Mouse (Mus musculus) limb, embryonic 11.5 days (tissue): ENCODE results near the gene Zfp444. TPM values are rescaled to one million over a fixed set of nuclear protein-coding genes. Genes with fewer than 3 reads are reported as not detected.
"Not testable (repeated sequence)": the region's sequence is repeated elsewhere in the genome, so short reads cannot be mapped to it uniquely, and the experiment has no call there.

ENCODE experiments used
- ATAC-seq: fragments of 200-750 bp; cut with Nextera tagmentation; 2 replicates; pipeline ENCODE4 v1.8.0; 2017; ENCODE audit warnings: low read depth; ENCODE audit not compliant: insufficient number of reproducible peaks, low FRiP score, low TSS enrichment
- DNase-seq: peaks from one replicate; pipeline ENCODE4 v3.0.0-alpha.2; 2015; ENCODE audit warnings: low spot score
- H3K27ac ChIP-seq: fragments of 300-500 bp; sonication (generic); replicated peaks from 2 replicates; pipeline ENCODE4 v1.5.1; 2014; ENCODE audit warnings: low read depth, mild to moderate bottlenecking, low read length
- H3K27me3 ChIP-seq: fragments of 300-500 bp; sonication (generic); 2 replicates; pipeline ENCODE4 v1.6.1; 2014; ENCODE audit warnings: mild to moderate bottlenecking, low read length, mixed read lengths; ENCODE audit not compliant: control insufficient read depth, insufficient read depth
- H3K36me3 ChIP-seq: fragments of 300-500 bp; sonication (generic); 2 replicates; pipeline ENCODE4 v1.6.1; 2014; ENCODE audit warnings: mild to moderate bottlenecking, low read length, moderate library complexity, mixed read lengths; ENCODE audit not compliant: control insufficient read depth, insufficient read depth
- H3K4me1 ChIP-seq: fragments of 300-500 bp; sonication (generic); 2 replicates; pipeline ENCODE4 v1.6.1; 2014; ENCODE audit warnings: low read length, mixed read lengths; ENCODE audit not compliant: control insufficient read depth, insufficient read depth
- H3K4me2 ChIP-seq: fragments of 300-500 bp; sonication (generic); 2 replicates; pipeline ENCODE4 v1.6.1; 2014; ENCODE audit warnings: low read depth, mild to moderate bottlenecking, moderate library complexity; ENCODE audit not compliant: severe bottlenecking
- H3K4me3 ChIP-seq: fragments of 300-500 bp; sonication (generic); 2 replicates; pipeline ENCODE4 v1.5.1; 2014; ENCODE audit warnings: low read depth, low read length
- H3K9ac ChIP-seq: fragments of 300-500 bp; sonication (generic); 2 replicates; pipeline ENCODE4 v1.6.1; 2014; ENCODE audit warnings: mild to moderate bottlenecking, low read length
- H3K9me3 ChIP-seq: fragments of 300-500 bp; sonication (generic); 2 replicates; pipeline ENCODE4 v1.6.1; 2016; ENCODE audit warnings: low read length; ENCODE audit not compliant: control insufficient read depth
- WGBS: fragments of 180-500 bp; shearing (Covaris S2); extraction: QIAGEN DNeasy Blood & Tissue Kit; methylation state at CpG from one replicate; pipeline ENCODE4 v1.1.7; 2014; 5-methylcytosine and 5-hydroxymethylcytosine counted together
- polyA plus RNA-seq: library from polyadenylated mRNA; unstranded; fragments of >200 nt; fragmentation: Nextera tagmentation; extraction: Ambion mirVana; gene quantifications from 2 replicates; pipeline ENCODE4 v1.2.1, GENCODE M21; 2014

Zfp444 gene
- polyA plus RNA-seq, 1 experiment from 2014 or later, result 79.7 TPM

DNA sequence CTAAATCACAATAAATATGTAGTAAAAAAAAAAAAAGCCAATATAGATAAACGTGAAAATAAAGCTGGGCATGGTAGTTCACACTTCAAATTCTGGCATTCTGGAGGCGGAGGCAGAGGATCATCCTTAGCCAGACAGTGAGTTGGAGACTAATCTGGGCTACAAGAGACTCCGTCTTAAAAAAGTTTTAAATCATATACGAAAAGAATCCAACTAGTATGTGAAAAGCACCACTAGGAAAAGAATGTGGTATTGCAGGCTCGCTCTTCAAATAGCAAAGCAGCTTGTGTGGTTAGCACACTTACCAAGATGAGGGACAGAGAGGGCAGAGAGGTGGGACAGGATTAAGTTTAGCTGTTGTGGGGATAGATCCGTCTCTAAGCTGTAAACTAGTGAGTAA lies 1.2 kb upstream of the Zfp444 start:
- Histone ChIP-seq H3K27ac (no peak overlapping the region), H3K4me2 (peak overlapping the region; percentile 72; the same call in 1 of the 2 replicates), H3K4me1 (no peaks in the 10 kb centered on the region), H3K27me3 (no peaks in the 10 kb centered on the region), H3K36me3 (no peaks in the 10 kb centered on the region), H3K9ac (no peak overlapping the region), H3K4me3 (no peak overlapping the region), H3K9me3 (no peaks in the 10 kb centered on the region)
- ATAC-seq, result no peak
- DNase-seq, result no peak
- 50% methylated on average over 6 of the region's 6 CpGs for WGBS

DNA sequence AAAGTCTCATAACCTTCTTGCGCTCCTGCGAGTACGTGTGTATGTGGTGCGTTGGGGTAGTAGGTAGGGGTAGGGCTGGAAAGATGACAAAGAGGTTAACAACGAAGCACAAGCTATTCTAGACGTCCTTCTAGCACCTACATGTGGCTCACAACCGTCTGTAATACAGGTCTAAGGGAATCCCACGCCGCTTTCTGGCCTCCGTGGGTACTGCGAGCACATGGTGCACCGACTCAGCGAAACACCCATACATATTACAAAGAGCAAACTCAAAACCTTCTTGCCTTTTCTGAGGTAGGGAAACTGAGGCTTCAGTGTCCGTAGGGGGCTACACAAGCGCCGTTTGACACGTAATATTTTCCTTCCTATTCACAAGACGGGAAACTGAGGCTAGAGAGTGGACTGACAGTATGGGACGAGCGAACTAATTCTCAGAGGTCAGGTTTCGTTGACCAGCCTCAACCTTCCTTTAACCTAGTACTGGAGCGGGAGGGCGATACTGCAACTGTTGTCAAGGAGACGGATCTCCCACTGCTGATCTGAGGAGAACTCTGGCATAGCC lies 501 bp upstream of the Zfp444 start:
- peak overlapping the region; percentile 53 for H3K9ac ChIP-seq
- peak overlapping the region; percentile 72 for H3K4me2 ChIP-seq
- no peaks in the 10 kb centered on the region for H3K4me1 ChIP-seq
- H3K27me3 ChIP-seq, result no peaks in the 10 kb centered on the region
- peak overlapping the region; percentile 67 for H3K4me3 ChIP-seq
- DNase-seq, result peak; percentile 70
- 0 out of 2 replicates have a peak overlapping the region, but pooled peaks have one; percentile 5 for H3K27ac ChIP-seq
- no peaks in the 10 kb centered on the region for H3K36me3 ChIP-seq
- no peaks in the 10 kb centered on the region for H3K9me3 ChIP-seq
- WGBS, result under 1% methylated on average over 24 of the region's 24 CpGs
- ATAC-seq, result 0 out of 2 replicates have a peak, but pooled peaks have one; percentile 4

GRCm38 (mm10) chr7:6172674-6173244 lies 733 bp downstream of the Zfp444 start:
- H3K36me3 ChIP-seq, result no peaks in the 10 kb centered on the region
- H3K9me3 ChIP-seq, result no peaks in the 10 kb centered on the region
- ATAC-seq, result peak; percentile 31
- WGBS, result under 1% methylated on average over 28 of the region's 28 CpGs
- peak overlapping the region; percentile 67 for H3K4me3 ChIP-seq
- no peak overlapping the region for H3K27ac ChIP-seq
- H3K27me3 ChIP-seq, result no peaks in the 10 kb centered on the region
- H3K4me2 ChIP-seq, result peak overlapping the region; percentile 65
- H3K9ac ChIP-seq, result peak overlapping the region; percentile 67
- no peak for DNase-seq
- H3K4me1 ChIP-seq, result no peaks in the 10 kb centered on the region

GRCm38 (mm10) chr7:6173872-6174271 lies 1.8 kb downstream of the Zfp444 start:
- Histone ChIP-seq H3K27ac (no peak overlapping the region), H3K27me3 (no peaks in the 10 kb centered on the region), H3K4me3 (no peak overlapping the region), H3K9ac (no peak overlapping the region), H3K4me1 (no peaks in the 10 kb centered on the region), H3K36me3 (peaks cover 3% of the 10 kb centered on the region), H3K9me3 (no peaks in the 10 kb centered on the region), H3K4me2 (no peak overlapping the region)
- ATAC-seq (no peak), DNase-seq (no peak)
- WGBS, result 91% methylated on average over 8 of the region's 8 CpGs

- not testable (repeated sequence) for H3K27me3 ChIP-seq
These were observed 2.5 kb downstream of the Zfp444 start for GRCm38 (mm10) chr7:6174365-6174987.

DNA sequence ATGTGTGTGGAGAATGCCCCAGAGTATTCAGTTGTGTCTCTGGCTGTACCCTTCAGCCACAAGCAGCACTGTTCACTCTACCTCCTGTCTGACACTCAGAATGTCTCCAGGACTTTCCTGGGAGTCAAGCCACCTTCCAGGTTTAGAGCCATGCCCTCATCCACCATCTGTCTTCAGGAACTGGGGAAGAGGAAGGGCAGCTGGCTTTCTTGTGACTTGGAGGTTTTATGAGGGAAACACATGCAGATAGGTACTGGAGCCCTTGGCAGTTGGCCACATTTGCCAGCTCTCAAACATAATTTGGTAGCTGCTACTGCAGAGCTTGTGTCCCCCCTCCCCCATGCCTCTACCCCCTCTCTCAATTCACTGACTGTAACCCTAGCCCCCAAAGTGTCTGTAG lies 7.0 kb downstream of the Zfp444 start:
- Histone ChIP-seq H3K4me1 (no peaks in the 10 kb centered on the region), H3K4me2 (no peak overlapping the region), H3K36me3 (peaks cover 6% of the 10 kb centered on the region), H3K27ac (no peak overlapping the region), H3K4me3 (no peak overlapping the region), H3K27me3 (no peaks in the 10 kb centered on the region), H3K9me3 (no peaks in the 10 kb centered on the region; the same call in 1 of the 2 replicates), H3K9ac (no peak overlapping the region)
- DNase-seq (no peak), ATAC-seq (no peak)

More at GRCm38 (mm10) chr7:6174365-6174987, 2.5 kb downstream of the Zfp444 start:
- DNase-seq, H3K4me3 ChIP-seq, H3K4me2 ChIP-seq, H3K9ac ChIP-seq, H3K4me1 ChIP-seq, ATAC-seq, H3K36me3 ChIP-seq, H3K27ac ChIP-seq, H3K9me3 ChIP-seq: not testable (repeated sequence)
- 90% methylated on average over 9 of the region's 9 CpGs for WGBS

DNA sequence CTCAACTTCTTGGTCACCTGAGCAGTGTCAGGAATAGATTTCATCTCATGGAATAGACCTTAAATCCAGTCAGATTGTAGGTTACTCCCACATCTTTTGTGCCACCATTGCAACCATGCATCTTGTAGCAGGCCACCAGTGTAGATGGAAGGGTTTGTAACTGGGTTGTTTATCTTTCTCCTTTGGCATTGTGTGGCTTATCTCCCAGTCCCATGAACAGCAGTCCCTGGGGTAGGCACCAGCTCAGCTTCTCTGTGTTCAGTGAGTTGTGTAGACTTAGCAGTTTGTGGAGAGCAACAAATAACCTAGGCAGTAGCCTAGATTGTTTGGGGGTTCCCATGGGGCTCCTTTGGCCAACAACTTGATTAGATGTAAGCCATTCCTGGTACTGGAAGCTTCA lies 10.9 kb downstream of the Zfp444 start:
- Histone ChIP-seq H3K4me3 (no peak overlapping the region), H3K9me3 (peaks cover 2% of the 10 kb centered on the region; the same call in 1 of the 2 replicates), H3K4me2 (no peak overlapping the region), H3K4me1 (no peaks in the 10 kb centered on the region), H3K9ac (no peak overlapping the region), H3K27me3 (no peaks in the 10 kb centered on the region), H3K36me3 (peaks cover 9% of the 10 kb centered on the region), H3K27ac (no peak overlapping the region)
- ATAC-seq (no peak), DNase-seq (no peak)

DNA sequence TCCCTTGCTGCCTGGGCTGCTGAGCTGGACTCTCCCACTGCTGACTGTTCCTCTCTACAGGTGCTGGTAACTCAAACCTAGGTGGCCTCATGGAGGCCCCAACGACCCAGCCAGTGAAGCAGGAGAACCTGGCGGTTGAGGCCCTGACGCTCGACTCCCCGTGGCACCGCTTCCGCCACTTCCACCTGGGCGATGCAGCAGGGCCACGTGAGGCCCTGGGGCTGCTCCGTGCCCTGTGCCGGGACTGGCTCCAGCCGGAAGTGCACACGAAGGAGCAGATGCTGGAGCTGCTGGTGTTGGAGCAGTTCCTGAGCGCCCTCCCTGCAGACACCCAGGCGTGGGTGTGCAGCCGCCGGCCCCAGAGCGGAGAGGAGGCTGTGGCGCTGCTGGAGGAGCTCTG lies 11.8 kb downstream of the Zfp444 start:
- Histone ChIP-seq H3K4me3 (no peak overlapping the region), H3K4me2 (no peak overlapping the region), H3K27ac (no peak overlapping the region), H3K9me3 (peaks cover 2% of the 10 kb centered on the region; the same call in 1 of the 2 replicates), H3K36me3 (peaks cover 14% of the 10 kb centered on the region), H3K9ac (no peak overlapping the region), H3K27me3 (no peaks in the 10 kb centered on the region), H3K4me1 (no peaks in the 10 kb centered on the region)
- DNase-seq (no peak), ATAC-seq (no peak)
- WGBS, result 94% methylated on average over 19 of the region's 19 CpGs
